Mouse (Mus musculus) cerebellum, adult 2 months (tissue): Measurements from ENCODE around the gene Pitpna. TPM values are rescaled to one million over a fixed set of nuclear protein-coding genes. Genes with fewer than 3 reads are reported as not detected.

Experiments
- DNase-seq, 2 experiments: peaks; one replicate each; pipeline ENCODE4 v3.0.0; 2021
- H3K27ac ChIP-seq: fragments of 200-500 bp; 2 replicates; pipeline ENCODE4 v1.5.1; 2012; ENCODE audit warnings: low read length, control low read depth, inconsistent platforms; ENCODE audit not compliant: insufficient read depth
- H3K27me3 ChIP-seq: fragments of 200-500 bp; 2 replicates; pipeline ENCODE4 v1.6.1; 2012; ENCODE audit warnings: inconsistent platforms, mild to moderate bottlenecking, low read length, moderate library complexity; ENCODE audit not compliant: control insufficient read depth, insufficient read depth
- H3K4me1 ChIP-seq: fragments of 200-500 bp; 2 replicates; pipeline ENCODE4 v1.6.1; 2011; ENCODE audit warnings: low read length; ENCODE audit not compliant: control insufficient read depth, insufficient read depth
- H3K4me3 ChIP-seq: fragments of 200-500 bp; replicated peaks from 2 replicates; pipeline ENCODE3; 2011; ENCODE audit warnings: mild to moderate bottlenecking, low read depth, low read length, control low read depth; ENCODE audit not compliant: insufficient read depth
- CTCF ChIP-seq: fragments of 200-500 bp; IDR thresholded peaks from 2 replicates; pipeline ENCODE4 v1.5.1; 2011; ENCODE audit warnings: low read depth, mild to moderate bottlenecking, control low read depth, low read length, moderate library complexity, borderline replicate concordance; ENCODE audit not compliant: insufficient read depth
- POLR2A ChIP-seq: fragments of 200-500 bp; IDR thresholded peaks from 2 replicates; pipeline ENCODE4 v1.6.1; 2011; ENCODE audit warnings: low read length, control low read depth, borderline replicate concordance; ENCODE audit not compliant: insufficient read depth
- WGBS: fragments of 180-500 bp; shearing (Covaris S2); methylation state at CpG from one replicate; pipeline ENCODE4 v1.1.7; 2018; 5-methylcytosine and 5-hydroxymethylcytosine counted together
- polyA plus RNA-seq: library from polyadenylated mRNA; depleted of rRNA; stranded (reverse); fragments of >200 nt; gene quantifications from 2 replicates; pipeline ENCODE4 v1.2.3, GENCODE M21; 2012

Pitpna gene
- polyA plus RNA-seq, 1 experiment = 319 TPM

DNA sequence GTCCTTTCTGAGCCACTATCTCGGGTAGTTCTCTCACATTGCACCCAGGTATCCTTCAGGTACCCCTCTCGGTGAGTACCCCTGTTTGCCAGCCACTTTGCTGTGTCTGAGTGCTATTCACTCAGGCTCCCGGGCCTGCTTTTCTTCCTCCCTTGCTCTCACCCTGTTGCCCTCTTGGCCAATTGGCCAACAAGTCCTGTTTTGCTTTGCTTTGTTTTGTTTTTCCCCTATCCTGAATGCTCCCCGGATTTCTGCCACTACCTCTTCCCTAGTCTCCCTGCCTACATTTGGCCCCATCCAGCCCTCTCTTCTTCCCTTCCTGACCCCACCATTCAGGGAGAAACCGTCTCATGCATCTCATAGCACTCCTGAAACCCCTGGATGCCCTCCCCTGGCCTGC is 1.9 kb upstream of the Pitpna start:
- no peak overlapping the region for H3K27ac ChIP-seq
- no peaks in the 10 kb centered on the region for H3K27me3 ChIP-seq
- TF ChIP-seq POLR2A (no peak), CTCF (no peak)
- DNase-seq = peak in 1 of 2 experiments; percentile 13
- no peak overlapping the region for H3K4me3 ChIP-seq
- WGBS = 85% methylated on average over 5 of the region's 5 CpGs
- peaks cover 14% of the 10 kb centered on the region for H3K4me1 ChIP-seq

DNA sequence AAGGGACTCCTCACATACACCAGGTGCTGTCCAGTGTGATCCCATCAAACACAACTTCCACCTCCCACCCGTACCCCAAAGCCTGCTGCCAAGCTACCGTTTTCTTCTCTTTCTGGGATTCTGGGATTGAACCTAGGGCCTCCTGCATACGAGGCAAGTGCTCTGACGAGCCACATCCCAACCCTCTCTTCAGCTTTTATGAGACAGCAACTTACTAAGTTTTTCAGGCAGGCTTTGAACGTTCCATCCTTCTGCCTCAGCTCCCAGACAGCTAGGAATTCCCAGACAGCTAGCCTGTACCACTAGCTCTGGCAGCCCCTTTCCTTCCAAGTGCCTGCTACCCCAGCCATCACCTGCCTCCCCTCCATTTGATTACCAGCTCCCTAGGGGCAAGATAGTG is 934 bp upstream of the Pitpna start:
- TF ChIP-seq CTCF = no peak
- no peak for TF ChIP-seq POLR2A
- DNase-seq = peak in 1 of 2 experiments; percentile 14
- Histone ChIP-seq H3K4me1 (peaks cover 17% of the 10 kb centered on the region), H3K27me3 (no peaks in the 10 kb centered on the region), H3K4me3 (no peak overlapping the region), H3K27ac (no peak overlapping the region)
- WGBS = 75% methylated on average over 5 of the region's 5 CpGs

DNA sequence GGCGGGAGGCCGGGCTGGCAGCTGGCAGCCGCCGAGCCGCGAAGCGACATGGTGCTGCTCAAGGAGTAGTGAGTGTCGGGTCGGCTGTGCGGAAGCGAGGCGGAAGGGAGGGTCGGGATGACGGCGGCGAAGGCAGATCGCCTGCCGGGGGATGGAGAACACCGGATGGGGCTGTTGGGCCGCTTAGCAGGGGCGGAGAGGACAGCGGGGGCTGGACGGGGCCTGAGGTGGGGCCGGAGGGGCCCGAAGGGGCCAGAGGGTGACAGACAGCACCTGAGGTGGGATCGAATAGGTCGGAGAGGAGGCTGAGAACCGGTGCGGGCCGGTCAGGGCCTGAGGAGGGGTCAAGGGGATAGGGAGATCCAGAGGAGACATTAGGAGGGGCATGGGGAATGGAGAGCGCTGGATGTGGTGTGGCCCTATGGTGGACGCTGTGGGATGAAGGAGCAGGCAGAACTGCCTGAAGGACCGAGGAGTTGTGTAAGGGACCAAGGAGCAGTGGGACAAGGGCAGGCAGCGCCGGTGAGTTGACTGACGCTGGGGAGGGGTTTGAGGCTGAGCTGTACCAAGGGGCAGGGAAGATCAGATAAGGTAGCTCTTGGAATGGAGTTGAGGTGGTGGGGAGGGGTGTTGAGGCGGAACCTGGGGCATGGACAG is 516 bp downstream of the Pitpna start:
- H3K4me3 ChIP-seq = peak overlapping the region; percentile 81
- H3K27me3 ChIP-seq = no peaks in the 10 kb centered on the region
- H3K27ac ChIP-seq = peak overlapping the region; percentile 75
- peaks cover 17% of the 10 kb centered on the region for H3K4me1 ChIP-seq
- TF ChIP-seq POLR2A = no peak
- no peak for TF ChIP-seq CTCF
- DNase-seq = no peak
- under 1% methylated on average over 37 of the region's 37 CpGs for WGBS

DNA sequence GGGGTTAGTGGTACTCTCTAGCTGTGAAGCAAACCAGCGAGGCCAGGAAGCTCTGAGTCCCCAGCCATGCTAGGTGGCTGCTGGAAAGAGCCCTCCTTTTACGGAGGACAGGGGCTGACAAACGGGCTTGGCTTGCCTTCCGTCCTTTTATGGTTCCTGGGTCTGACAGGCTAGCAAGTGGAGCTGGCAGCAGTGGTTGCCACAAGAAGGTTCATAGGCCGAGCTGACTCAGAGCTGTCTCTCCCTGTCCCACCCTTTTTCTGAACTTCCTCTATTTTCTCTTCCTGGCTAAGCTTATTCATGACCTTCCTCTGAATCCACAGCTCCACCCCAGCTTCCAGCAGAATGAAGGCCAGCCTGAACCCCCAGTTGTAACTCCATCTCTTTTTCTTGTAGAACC is 4.7 kb downstream of the Pitpna start:
- WGBS = 86% methylated on average over 5 of the region's 5 CpGs
- no peaks in the 10 kb centered on the region for H3K27me3 ChIP-seq
- DNase-seq = no peak
- H3K27ac ChIP-seq = no peak overlapping the region
- H3K4me1 ChIP-seq = peaks cover 30% of the 10 kb centered on the region
- no peak overlapping the region for H3K4me3 ChIP-seq
- TF ChIP-seq POLR2A (no peak), CTCF (no peak)

DNA sequence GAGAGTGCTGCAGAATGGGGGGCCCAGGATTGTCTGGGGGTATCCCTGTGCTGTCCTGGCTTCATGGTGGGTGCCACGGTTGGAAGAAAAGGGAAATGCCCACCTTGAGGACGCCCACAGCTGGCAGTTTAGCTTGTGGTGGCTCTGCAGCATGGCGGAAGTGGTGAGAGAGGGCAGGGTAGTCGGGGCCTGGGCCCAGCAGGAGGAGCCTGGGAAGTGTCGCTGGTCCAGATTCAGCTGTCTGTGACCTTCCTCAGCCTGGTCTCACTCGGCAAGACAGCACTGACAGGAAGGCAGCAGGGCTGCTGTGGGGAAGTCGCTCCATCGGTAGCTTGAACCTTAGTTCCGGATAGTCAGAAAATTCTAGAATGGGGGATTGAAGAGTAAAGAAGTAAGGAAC is 6.5 kb downstream of the Pitpna start:
- no peak overlapping the region for H3K4me3 ChIP-seq
- WGBS = 76% methylated on average over 9 of the region's 9 CpGs
- no peak for TF ChIP-seq CTCF
- TF ChIP-seq POLR2A = no peak

DNA sequence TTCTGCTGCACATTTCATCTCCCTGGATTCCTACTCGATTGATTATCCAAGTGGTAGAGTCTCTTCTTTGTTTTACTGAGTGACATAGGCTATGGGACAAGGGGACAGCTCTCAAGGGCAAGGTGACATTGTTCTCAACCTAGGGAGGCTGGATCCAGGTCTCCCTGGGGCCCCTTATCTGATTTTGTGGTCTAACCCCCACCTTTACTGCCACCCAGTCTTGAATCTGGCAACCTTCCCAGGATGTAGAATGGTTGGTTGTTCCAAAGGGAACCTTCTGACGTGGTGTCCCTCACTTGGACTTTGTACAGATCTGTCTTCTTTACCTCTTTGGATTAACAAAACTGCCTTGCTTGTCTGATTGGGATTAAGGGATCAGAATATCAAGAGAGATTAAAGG is 7.5 kb downstream of the Pitpna start:
- no peaks in the 10 kb centered on the region for H3K27me3 ChIP-seq
- TF ChIP-seq CTCF (no peak), POLR2A (no peak)
- peaks cover 16% of the 10 kb centered on the region for H3K4me1 ChIP-seq
- DNase-seq = no peak
- no peak overlapping the region for H3K4me3 ChIP-seq
- H3K27ac ChIP-seq = no peak overlapping the region
- WGBS = 42% methylated on average over 2 of the region's 2 CpGs

More for the DNA sequence above, 6.5 kb downstream of the Pitpna start:
- H3K4me1 ChIP-seq = peaks cover 24% of the 10 kb centered on the region
- no peak for DNase-seq
- no peaks in the 10 kb centered on the region for H3K27me3 ChIP-seq
- no peak overlapping the region for H3K27ac ChIP-seq

DNA sequence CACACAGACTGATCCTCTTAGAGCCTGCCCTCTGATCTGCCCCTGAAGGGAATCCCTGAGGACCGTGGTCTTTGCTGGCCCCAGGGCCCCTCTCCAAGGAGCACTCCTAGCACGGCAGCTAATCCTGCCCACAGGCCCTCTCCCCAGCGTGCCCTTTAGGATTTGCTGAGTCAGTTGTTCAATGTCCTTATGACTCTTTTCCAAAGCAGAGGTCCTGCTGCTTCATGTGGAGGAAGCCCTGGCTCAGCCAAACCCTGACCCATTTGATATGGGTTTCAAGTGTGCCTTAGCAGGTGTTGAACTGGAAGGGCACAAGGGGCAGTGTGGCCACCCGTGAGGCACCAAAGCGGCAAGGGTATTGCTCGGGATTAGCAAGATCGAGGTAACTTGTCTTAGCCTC is 7.9 kb downstream of the Pitpna start:
- Histone ChIP-seq H3K27ac (0 out of 2 replicates have a peak overlapping the region, but pooled peaks have one; percentile 11), H3K27me3 (no peaks in the 10 kb centered on the region), H3K4me3 (no peak overlapping the region), H3K4me1 (peaks cover 16% of the 10 kb centered on the region)
- WGBS = 32% methylated on average over 7 of the region's 7 CpGs
- no peak for TF ChIP-seq CTCF
- no peak for TF ChIP-seq POLR2A
- DNase-seq = peak; percentile 38 to 44

DNA sequence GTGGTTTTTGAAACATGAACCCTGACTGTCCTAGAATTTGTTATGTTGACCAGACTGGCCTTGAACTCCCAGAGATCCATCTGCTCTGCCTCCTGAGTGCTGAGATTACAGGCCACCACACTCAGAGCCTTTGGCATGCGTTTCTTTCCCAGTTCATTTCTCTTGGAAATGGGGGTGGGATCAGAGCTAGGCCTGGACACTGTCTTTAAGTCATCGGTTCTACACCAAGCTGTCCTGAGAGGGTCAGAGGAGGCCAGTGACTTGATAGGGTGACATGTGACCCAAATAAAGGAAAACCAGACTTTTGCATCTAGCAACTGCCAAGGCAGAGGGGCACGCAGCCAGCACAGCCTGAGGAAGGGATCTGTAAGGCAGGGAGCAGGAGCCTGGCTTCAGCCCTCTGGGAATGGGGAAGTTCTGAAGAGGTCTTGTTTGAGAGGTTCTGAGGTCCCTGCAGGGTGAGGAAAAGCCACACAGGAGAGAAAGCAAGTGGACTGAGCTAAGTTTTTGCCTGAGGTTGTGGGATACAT is 8.9 kb downstream of the Pitpna start:
- TF ChIP-seq CTCF = no peak
- TF ChIP-seq POLR2A = no peak

More for the DNA sequence above, 8.9 kb downstream of the Pitpna start:
- Histone ChIP-seq H3K4me3 (no peak overlapping the region), H3K27me3 (no peaks in the 10 kb centered on the region), H3K27ac (no peak overlapping the region; the same call in 1 of the 2 replicates), H3K4me1 (peaks cover 14% of the 10 kb centered on the region)
- DNase-seq = peak; percentile 60 to 63
- 24% methylated on average over 3 of the region's 3 CpGs for WGBS
